In genomic region chr3:142311075-142311474, GRCm38 (mm10) we compare ENCODE assay signal across 10 mouse cellular contexts.
DNase-seq lines count a peak whose midpoint lies in the region; ATAC-seq and TF ChIP-seq lines count a peak whose summit lies in the region.
"Had no signal": no experiment of that assay in that cellular context is flagged by ENCODE, and none has a peak within 500 bp of the region (broad histone marks: within the 10 kb centered on the region; RNA-seq: fewer than 3 reads in every experiment).

No protein-coding gene starts in this region.

- H3K4me2 ChIP-seq in intestine, embryonic 15.5 days (replicated peaks): no peak overlapping the region
- H3K4me2 ChIP-seq: stomach, embryonic 15.5 days had no signal

- 52% methylated on average over 2 of the region's 2 CpGs for WGBS in intestine, embryonic 15.5 days

- DNase-seq in kidney, postnatal 25 days: peak; percentile 18 to 40
- DNase-seq in kidney, adult 18-20 months: no peak
- DNase-seq in Patski (ENCODE audit: low read depth, low spot score): no peak
- peak; percentile 88 for DNase-seq in brain, embryonic 14.5 days (ENCODE audit: low read depth)
- peak; percentile 19 for DNase-seq in layer of hippocampus, adult 9-11 months
- DNase-seq in frontal cortex, adult 2 months (ENCODE audit: extremely low spot score in 1 of 2, low spot score in 1 of 2): no peak

- H3K36me3 ChIP-seq in intestine, embryonic 15.5 days: no peaks in the 10 kb centered on the region
- H3K36me3 ChIP-seq: stomach, embryonic 15.5 days had no signal

- no peaks in the 10 kb centered on the region for H3K27me3 ChIP-seq in Patski
- H3K27me3 ChIP-seq in intestine, embryonic 15.5 days (replicated peaks): no peaks in the 10 kb centered on the region
- H3K27me3 ChIP-seq: stomach, embryonic 15.5 days had no signal

- POLR2A ChIA-PET in Patski (lab: Charles Lee): interaction anchor here (0.6 to 2.4 kb wide), 7 partner anchors 12 to 130 kb away, joined by 3 to 10 read pairs (median 5); no protein-coding TSS in a partner anchor

- TF ChIP-seq POLR2A in brain, embryonic 14.5 days (IDR thresholded peaks at IDR 0.05; ENCODE audit: borderline replicate concordance, extremely low read depth, insufficient read depth, insufficient read length, poor library complexity, severe bottlenecking): no peak

- H3K9me3 ChIP-seq in intestine, embryonic 15.5 days: no peaks in the 10 kb centered on the region
- H3K9me3 ChIP-seq: stomach, embryonic 15.5 days had no signal

- in situ Hi-C loops in Patski (cut with MboI; ENCODE audit: low pct_unique_long_range_greater_than_20kb): no loop called here

- H3K27ac ChIP-seq in intestine, embryonic 15.5 days: no peak overlapping the region
- H3K27ac ChIP-seq: liver, embryonic 14.5 days; stomach, embryonic 15.5 days had no signal

- H3K4me1 ChIP-seq in intestine, embryonic 15.5 days (replicated peaks): 0 out of 2 replicates have a peak, but pooled peaks cover 5% of the 10 kb centered on the region

- CTCF ChIA-PET in Patski (lab: Charles Lee): interaction anchor here (1.1 to 14.4 kb wide), 14 partner anchors 9 to 132 kb away, joined by 3 to 115 read pairs (median 6); no protein-coding TSS in a partner anchor

- ATAC-seq in Patski: peak; percentile 55
- ATAC-seq in intestine, embryonic 15.5 days: no peak
- ATAC-seq in megakaryocyte, adult 5-6 weeks (ENCODE audit: poor library complexity, severe bottlenecking): no peak

- H3K9ac ChIP-seq in intestine, embryonic 15.5 days: no peak overlapping the region
- H3K9ac ChIP-seq: liver, embryonic 14.5 days; stomach, embryonic 15.5 days had no signal

- no peak overlapping the region for H3K4me3 ChIP-seq in intestine, embryonic 15.5 days (replicated peaks)
- H3K4me3 ChIP-seq: stomach, embryonic 15.5 days had no signal

- TF ChIP-seq CTCF in Patski (IDR thresholded peaks at IDR 0.05): no peak
- TF ChIP-seq CTCF in brain, embryonic 14.5 days (IDR thresholded peaks at IDR 0.05; ENCODE audit: borderline replicate concordance, extremely low read depth, insufficient read depth, insufficient read length): no peak

Comparison
In these comparisons a context has a peak if more than half of its experiments do, and no peak if none do; other contexts are left out.
1. DNase-seq: peak in kidney, postnatal 25 days (2 of 2), brain, embryonic 14.5 days (single experiment) and layer of hippocampus, adult 9-11 months (single experiment); none in kidney, adult 18-20 months (single experiment), Patski (single experiment) and frontal cortex, adult 2 months (0 of 2).